Mouse (Mus musculus) hindbrain, embryonic 11.5 days (tissue): ENCODE data around the gene Col4a2. TPM values are rescaled to one million over a fixed set of nuclear protein-coding genes. Genes with fewer than 3 reads are reported as not detected.

Experiments
- ATAC-seq: fragments of 200-750 bp; cut with Nextera tagmentation; 2 replicates; pipeline ENCODE4 v1.8.0; 2017; ENCODE audit warnings: mild to moderate bottlenecking, moderate TSS enrichment, moderate library complexity; ENCODE audit not compliant: low FRiP score
- DNase-seq: peaks from one replicate; pipeline ENCODE4 v3.0.0-alpha.2; 2015; ENCODE audit warnings: low spot score
- H3K27ac ChIP-seq: fragments of 300-500 bp; sonication (generic); 2 replicates; pipeline ENCODE4 v1.5.1; 2014; ENCODE audit warnings: mild to moderate bottlenecking, low read depth, low read length
- H3K27me3 ChIP-seq: fragments of 300-500 bp; sonication (generic); 2 replicates; pipeline ENCODE4 v1.6.1; 2014; ENCODE audit warnings: mild to moderate bottlenecking, low read length, moderate library complexity, mixed read lengths; ENCODE audit not compliant: control insufficient read depth, insufficient read depth
- H3K36me3 ChIP-seq: fragments of 300-500 bp; sonication (generic); 2 replicates; pipeline ENCODE4 v1.6.1; 2014; ENCODE audit warnings: mild to moderate bottlenecking, low read length, moderate library complexity, mixed read lengths; ENCODE audit not compliant: control insufficient read depth, insufficient read depth
- H3K4me1 ChIP-seq: fragments of 300-500 bp; sonication (generic); replicated peaks from 2 replicates; pipeline ENCODE4 v1.6.1; 2014; ENCODE audit warnings: low read length, mixed read lengths; ENCODE audit not compliant: control insufficient read depth, insufficient read depth
- H3K4me2 ChIP-seq: fragments of 300-500 bp; sonication (generic); replicated peaks from 2 replicates; pipeline ENCODE4 v1.6.1; 2014; ENCODE audit warnings: mild to moderate bottlenecking, low read depth, low read length
- H3K4me3 ChIP-seq: fragments of 300-500 bp; sonication (generic); 2 replicates; pipeline ENCODE4 v1.5.1; 2014; ENCODE audit warnings: low read depth, low read length
- H3K9ac ChIP-seq: fragments of 300-500 bp; sonication (generic); 2 replicates; pipeline ENCODE4 v1.6.1; 2014; ENCODE audit warnings: low read depth, low read length
- H3K9me3 ChIP-seq: fragments of 300-500 bp; sonication (generic); 2 replicates; pipeline ENCODE4 v1.6.1; 2016; ENCODE audit warnings: low read length; ENCODE audit not compliant: control insufficient read depth
- WGBS: fragments of 180-500 bp; shearing (Covaris S2); extraction: QIAGEN DNeasy Blood & Tissue Kit; methylation state at CpG from one replicate; pipeline ENCODE4 v1.1.7; 2014; 5-methylcytosine and 5-hydroxymethylcytosine counted together
- polyA plus RNA-seq: library from polyadenylated mRNA; unstranded; fragments of >200 nt; fragmentation: Nextera tagmentation; extraction: Ambion mirVana; gene quantifications from 2 replicates; pipeline ENCODE4 v1.2.1, GENCODE M21; 2014

The Col4a2 gene
- polyA plus RNA-seq, 1 experiment from 2014 or later = 29.9 TPM

DNA sequence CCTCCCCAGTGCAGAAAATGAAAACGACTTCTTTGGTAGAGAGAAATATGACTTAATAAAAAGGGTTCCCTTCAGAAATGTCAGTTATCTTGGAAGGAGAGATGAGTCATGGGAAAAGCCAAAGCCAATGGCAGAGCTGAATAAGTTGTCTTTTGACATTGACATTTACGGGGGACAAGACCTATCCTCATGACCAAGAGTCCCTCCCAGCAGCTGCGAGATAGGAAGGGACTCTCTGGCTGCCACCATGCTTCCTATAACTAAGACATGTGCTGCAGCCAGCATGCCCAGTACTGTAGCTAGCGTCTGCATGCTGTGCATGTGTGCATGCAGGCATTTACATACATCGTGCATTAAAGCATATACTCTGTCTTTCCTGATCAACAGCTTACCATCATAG is 53.6 kb downstream of the Col4a2 start:
- DNase-seq = no peak
- H3K9ac ChIP-seq = no peak overlapping the region
- H3K27me3 ChIP-seq = no peaks in the 10 kb centered on the region
- peaks cover 4% of the 10 kb centered on the region for H3K4me1 ChIP-seq
- H3K4me2 ChIP-seq = no peak overlapping the region
- ATAC-seq = no peak
- H3K27ac ChIP-seq = no peak overlapping the region
- WGBS = 91% methylated on average over 5 of the region's 5 CpGs
- H3K4me3 ChIP-seq = no peak overlapping the region
- no peaks in the 10 kb centered on the region for H3K9me3 ChIP-seq
- no peaks in the 10 kb centered on the region for H3K36me3 ChIP-seq

DNA sequence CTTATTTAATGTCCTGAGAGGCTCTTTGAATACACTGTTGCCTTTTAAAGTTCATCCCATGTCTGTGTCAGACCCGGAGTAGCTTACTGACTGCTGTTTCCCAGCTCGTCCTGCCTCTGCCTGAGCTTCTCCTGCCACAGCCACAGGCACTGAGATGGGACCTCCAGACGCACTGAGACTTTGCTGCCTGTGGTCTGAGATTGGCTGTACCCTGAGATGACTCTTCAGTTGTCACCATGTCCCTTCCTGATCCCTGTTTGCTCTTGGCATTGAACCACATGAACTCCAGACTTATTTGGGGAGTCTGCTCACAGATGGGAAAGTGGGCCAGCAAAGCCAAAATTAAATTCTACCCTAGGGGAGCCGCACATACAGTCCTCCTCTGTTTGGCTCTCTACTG is 54.1 kb downstream of the Col4a2 start:
- Histone ChIP-seq H3K36me3 (no peaks in the 10 kb centered on the region), H3K4me1 (peaks cover 4% of the 10 kb centered on the region), H3K4me2 (no peak overlapping the region), H3K9me3 (no peaks in the 10 kb centered on the region), H3K9ac (no peak overlapping the region), H3K4me3 (no peak overlapping the region), H3K27me3 (no peaks in the 10 kb centered on the region), H3K27ac (no peak overlapping the region)
- ATAC-seq = no peak
- WGBS = 84% methylated on average over 4 of the region's 4 CpGs
- DNase-seq = no peak

DNA sequence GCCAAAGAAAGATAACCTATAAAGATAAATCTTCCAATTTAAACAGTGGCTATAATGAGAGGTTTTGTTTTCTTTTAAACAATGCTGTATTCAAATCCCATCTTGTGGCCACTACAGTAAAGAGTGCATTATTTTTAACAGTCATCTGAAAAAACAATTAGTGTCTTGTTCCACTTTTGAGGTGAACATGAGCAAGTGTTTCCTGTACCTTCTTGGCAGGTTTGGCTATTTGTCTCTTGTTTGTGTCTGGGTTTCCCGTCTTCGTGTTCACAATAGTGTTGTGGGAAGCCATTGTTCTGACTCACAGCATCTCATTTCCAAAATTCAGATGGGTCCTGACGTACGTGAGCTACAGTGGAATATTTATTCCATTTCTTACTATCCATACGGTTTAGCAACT is 55.1 kb downstream of the Col4a2 start:
- DNase-seq (no peak), ATAC-seq (no peak)
- Histone ChIP-seq H3K4me1 (peaks cover 3% of the 10 kb centered on the region; the same call in 1 of the 2 replicates), H3K4me3 (no peak overlapping the region), H3K9ac (no peak overlapping the region), H3K27me3 (no peaks in the 10 kb centered on the region), H3K27ac (no peak overlapping the region), H3K4me2 (no peak overlapping the region), H3K36me3 (no peaks in the 10 kb centered on the region), H3K9me3 (no peaks in the 10 kb centered on the region)
- WGBS = 81% methylated on average over 5 of the region's 5 CpGs

DNA sequence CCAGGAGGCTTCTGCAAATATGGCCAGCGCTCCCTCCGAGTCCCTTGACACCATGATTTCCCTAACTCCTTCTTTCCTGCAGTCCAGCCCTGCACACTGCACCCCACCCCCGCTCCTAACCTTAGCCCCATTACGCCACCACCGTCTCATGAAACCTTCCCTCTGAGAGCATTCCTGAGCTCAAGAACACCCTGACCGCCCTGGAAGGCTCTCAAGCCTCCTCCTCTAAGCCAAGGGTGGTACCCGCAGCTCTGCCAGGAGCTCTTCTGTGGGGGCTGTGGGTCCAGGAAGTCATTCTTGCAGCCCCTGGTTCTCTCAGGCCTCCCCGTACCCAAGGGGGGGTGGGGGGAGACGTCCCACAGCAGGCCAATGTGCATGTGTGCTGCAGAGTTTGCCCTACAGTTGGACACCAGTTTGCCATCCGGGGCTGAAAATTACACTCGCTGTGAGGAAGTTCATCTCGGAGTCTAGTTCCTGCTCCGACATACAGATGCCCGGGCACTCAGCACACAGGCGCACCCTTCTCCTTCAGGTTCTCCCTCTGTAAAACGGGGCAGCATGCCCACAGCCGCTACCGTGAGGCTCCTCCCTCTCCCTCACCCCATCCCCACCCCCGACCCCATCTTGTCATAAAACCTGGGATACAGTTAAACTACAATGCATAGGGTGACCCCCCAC is 57.1 kb downstream of the Col4a2 start:
- DNase-seq (no peak), ATAC-seq (no peak)
- Histone ChIP-seq H3K27ac (no peak overlapping the region), H3K9me3 (no peaks in the 10 kb centered on the region), H3K36me3 (no peaks in the 10 kb centered on the region), H3K4me1 (no peaks in the 10 kb centered on the region), H3K4me3 (no peak overlapping the region), H3K9ac (no peak overlapping the region), H3K27me3 (no peaks in the 10 kb centered on the region), H3K4me2 (no peak overlapping the region)
- 84% methylated on average over 19 of the region's 19 CpGs for WGBS

DNA sequence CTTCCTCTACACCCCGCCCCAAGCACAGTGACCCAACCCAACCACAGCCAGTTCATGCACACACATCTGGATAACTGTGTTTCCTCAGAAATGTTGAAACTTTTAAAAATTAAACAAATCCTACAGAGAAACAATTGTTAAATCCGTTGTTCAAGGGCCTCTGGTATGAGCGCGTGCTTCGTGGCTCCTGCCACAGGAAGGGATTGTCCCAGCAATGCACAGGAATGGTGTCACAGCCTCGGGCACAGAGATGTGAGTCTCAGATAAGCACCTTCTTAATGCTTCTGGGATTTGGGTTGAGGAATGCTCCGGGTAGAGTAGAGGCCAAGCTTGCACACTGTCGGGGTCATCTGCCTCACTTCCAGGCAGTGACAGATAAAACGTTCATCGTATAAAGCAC is 58.7 kb downstream of the Col4a2 start:
- H3K4me1 ChIP-seq = no peaks in the 10 kb centered on the region
- H3K4me2 ChIP-seq = no peak overlapping the region
- 87% methylated on average over 10 of the region's 10 CpGs for WGBS
- DNase-seq (no peak), ATAC-seq (no peak)
- H3K36me3 ChIP-seq = no peaks in the 10 kb centered on the region
- no peaks in the 10 kb centered on the region for H3K27me3 ChIP-seq
- no peak overlapping the region for H3K9ac ChIP-seq
- H3K4me3 ChIP-seq = no peak overlapping the region
- H3K9me3 ChIP-seq = no peaks in the 10 kb centered on the region
- H3K27ac ChIP-seq = no peak overlapping the region

DNA sequence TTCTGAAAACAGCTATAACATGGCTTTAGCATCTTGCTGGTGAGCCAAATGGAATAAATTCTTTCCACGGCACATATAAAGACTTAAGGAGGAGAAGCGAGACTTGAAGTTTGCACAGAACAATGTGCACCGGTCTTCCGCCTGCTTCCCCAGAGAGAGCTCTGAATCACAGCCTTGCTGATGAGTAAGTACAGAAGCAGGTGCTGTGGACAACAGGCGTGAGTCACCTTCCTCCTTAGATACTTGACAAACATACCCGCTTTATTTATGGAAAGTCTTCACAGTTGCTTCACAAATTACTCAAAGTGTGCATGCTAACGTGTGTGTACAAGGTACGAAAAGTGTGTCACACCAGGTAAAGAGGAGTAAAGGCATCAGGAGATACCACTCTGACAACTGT is 59.5 kb downstream of the Col4a2 start:
- Histone ChIP-seq H3K4me1 (no peaks in the 10 kb centered on the region), H3K27ac (no peak overlapping the region), H3K9ac (no peak overlapping the region), H3K9me3 (no peaks in the 10 kb centered on the region), H3K4me3 (no peak overlapping the region), H3K36me3 (no peaks in the 10 kb centered on the region), H3K4me2 (no peak overlapping the region), H3K27me3 (no peaks in the 10 kb centered on the region)
- ATAC-seq (no peak), DNase-seq (no peak)
- 93% methylated on average over 8 of the region's 8 CpGs for WGBS

DNA sequence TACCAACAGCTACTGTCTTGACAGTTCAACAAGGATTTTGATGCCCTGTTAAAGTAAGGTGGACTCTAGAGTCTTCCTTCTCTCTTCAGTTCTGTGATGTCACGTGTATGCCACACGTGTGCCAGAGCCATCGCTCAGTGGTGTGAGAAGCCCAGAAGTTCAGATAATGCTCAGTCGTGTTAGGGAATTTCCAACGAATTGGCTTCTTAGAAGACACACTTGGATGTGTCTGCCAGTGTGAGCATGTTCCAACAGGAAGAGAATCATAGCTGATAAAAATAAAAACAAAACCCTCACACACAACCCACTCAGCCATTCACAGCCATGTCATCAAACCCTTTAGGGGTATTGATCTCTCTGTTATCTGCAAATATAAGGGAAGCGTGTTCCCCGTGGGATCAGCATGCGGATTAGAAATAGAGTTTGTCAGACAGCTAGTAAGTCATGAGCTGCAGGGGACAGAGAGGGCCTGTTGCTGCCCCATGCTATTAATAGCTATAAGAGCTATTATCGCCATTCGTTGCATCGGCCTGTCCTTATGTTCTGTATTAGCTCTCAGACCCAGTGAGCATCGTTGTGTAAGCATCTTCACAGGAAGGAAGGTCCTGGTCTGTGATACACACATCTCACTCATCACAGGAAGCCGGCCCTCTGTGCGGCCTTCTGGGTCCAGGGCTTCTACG is 61.2 kb downstream of the Col4a2 start:
- no peaks in the 10 kb centered on the region for H3K27me3 ChIP-seq
- H3K9ac ChIP-seq = no peak overlapping the region
- H3K36me3 ChIP-seq = no peaks in the 10 kb centered on the region
- DNase-seq (no peak), ATAC-seq (no peak)
- H3K9me3 ChIP-seq = no peaks in the 10 kb centered on the region
- no peak overlapping the region for H3K4me2 ChIP-seq
- no peaks in the 10 kb centered on the region for H3K4me1 ChIP-seq
- H3K27ac ChIP-seq = no peak overlapping the region
- whole genome bisulfite sequencing = 93% methylated on average over 15 of the region's 15 CpGs
- no peak overlapping the region for H3K4me3 ChIP-seq

DNA sequence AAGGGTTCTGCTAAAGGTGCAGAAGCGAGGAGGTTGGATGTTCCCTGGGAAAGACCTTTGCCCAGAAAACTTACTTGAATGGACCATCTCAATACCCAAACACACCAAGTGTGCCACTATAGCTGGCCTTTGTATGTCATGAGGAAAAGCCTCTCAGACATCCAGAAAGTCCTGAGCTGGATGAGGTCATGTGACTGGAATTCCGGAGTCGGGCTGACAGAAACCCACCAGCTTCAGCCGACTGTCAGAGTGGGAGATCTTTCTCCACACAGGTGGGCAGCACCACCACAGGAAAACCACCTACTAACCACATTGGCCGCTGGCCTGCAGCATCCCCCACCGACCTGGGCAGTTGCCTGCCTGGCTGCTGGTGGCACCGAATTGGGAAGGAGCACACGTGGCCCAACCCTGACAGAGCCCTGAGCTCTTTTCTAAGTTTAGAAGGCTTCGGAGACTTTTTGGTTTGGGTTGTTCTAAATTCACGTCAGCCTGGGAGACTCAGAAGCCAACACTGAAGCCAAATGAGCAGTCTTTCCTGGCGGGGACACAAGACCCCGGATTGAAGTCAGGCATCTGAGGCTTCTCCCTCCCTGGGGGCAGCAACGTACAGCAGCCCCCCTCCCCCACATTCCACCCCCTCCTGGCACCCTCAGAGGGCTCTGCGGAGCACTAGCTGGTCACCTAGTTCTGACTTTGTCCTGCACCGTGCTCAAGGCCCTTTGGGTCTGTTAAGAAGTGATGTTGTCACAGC is 61.9 kb downstream of the Col4a2 start:
- Histone ChIP-seq H3K27me3 (no peaks in the 10 kb centered on the region), H3K9ac (no peak overlapping the region), H3K4me2 (no peak overlapping the region), H3K9me3 (no peaks in the 10 kb centered on the region), H3K27ac (no peak overlapping the region), H3K36me3 (no peaks in the 10 kb centered on the region), H3K4me1 (no peaks in the 10 kb centered on the region), H3K4me3 (no peak overlapping the region)
- DNase-seq (no peak), ATAC-seq (no peak)
- WGBS = 86% methylated on average over 15 of the region's 15 CpGs
